Mouse (Mus musculus) spleen, adult 18-20 months (tissue): Measurements from ENCODE around the gene Tac4.

ENCODE experiments used
- DNase-seq, 2 experiments: peaks; one replicate each; pipeline ENCODE4 v3.0.0; 2022; ENCODE audit warnings: mixed read lengths in 2 of 2

Tac4 gene

DNA sequence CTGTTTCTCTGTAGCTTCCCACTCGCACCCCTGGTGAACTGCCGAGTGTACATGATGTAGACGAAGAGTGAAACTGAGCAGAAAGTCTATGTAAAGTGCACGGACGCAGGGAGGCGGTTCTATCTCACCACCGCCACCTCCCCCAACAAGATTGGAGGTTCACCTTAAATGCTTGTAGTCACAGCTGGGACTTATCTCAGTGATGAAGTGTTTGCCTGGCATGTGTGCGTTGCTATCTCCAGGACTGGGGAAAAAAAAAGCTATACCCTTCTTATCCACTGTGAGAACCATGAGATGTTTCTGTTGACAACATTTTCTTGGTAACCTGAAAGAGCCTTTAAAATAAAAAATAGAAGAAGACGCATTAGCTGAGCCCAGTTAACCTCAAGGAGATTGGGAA is 56.8 kb downstream of the Tac4 start:
- no peak for DNase-seq
